Mouse (Mus musculus) kidney, embryonic 14.5 days (tissue): ENCODE results near the gene Rela. TPM values are rescaled to one million over a fixed set of nuclear protein-coding genes. Genes with fewer than 3 reads are reported as not detected.

ENCODE experiments used
- ATAC-seq: fragments of 200-750 bp; cut with Nextera tagmentation; 2 replicates; pipeline ENCODE4 v1.8.0; 2017; ENCODE audit warnings: moderate number of reproducible peaks, mild to moderate bottlenecking, moderate TSS enrichment, moderate library complexity; ENCODE audit not compliant: low FRiP score, low TSS enrichment
- H3K27ac ChIP-seq: fragments of 300-500 bp; sonication (generic); 2 replicates; pipeline ENCODE4 v1.5.1; 2014; ENCODE audit warnings: low read depth, mild to moderate bottlenecking, low read length, moderate library complexity, mixed read lengths
- H3K27me3 ChIP-seq: fragments of 300-500 bp; sonication (generic); 2 replicates; pipeline ENCODE4 v1.6.1; 2014; ENCODE audit warnings: mild to moderate bottlenecking, low read length; ENCODE audit not compliant: control insufficient read depth, insufficient read depth
- H3K36me3 ChIP-seq: fragments of 300-500 bp; sonication (generic); 2 replicates; pipeline ENCODE4 v1.6.1; 2014; ENCODE audit warnings: low read length, mixed read lengths; ENCODE audit not compliant: control insufficient read depth, insufficient read depth
- H3K4me1 ChIP-seq: fragments of 300-500 bp; sonication (generic); 2 replicates; pipeline ENCODE4 v1.6.1; 2014; ENCODE audit warnings: low read length, mixed read lengths; ENCODE audit not compliant: control insufficient read depth, insufficient read depth
- H3K4me2 ChIP-seq: fragments of 300-500 bp; sonication (generic); replicated peaks from 2 replicates; pipeline ENCODE4 v1.6.1; 2014; ENCODE audit warnings: low read depth, mild to moderate bottlenecking, low read length
- H3K4me3 ChIP-seq: fragments of 300-500 bp; sonication (generic); 2 replicates; pipeline ENCODE4 v1.5.1; 2014; ENCODE audit warnings: mild to moderate bottlenecking, low read length
- H3K9ac ChIP-seq: fragments of 300-500 bp; sonication (generic); 2 replicates; pipeline ENCODE4 v1.6.1; 2014; ENCODE audit warnings: low read depth, mild to moderate bottlenecking, low read length, moderate library complexity
- H3K9me3 ChIP-seq: fragments of 300-500 bp; sonication (generic); 2 replicates; pipeline ENCODE4 v1.6.1; 2016; ENCODE audit warnings: low read length; ENCODE audit not compliant: control insufficient read depth
- WGBS: fragments of 180-500 bp; shearing (Covaris S2); extraction: QIAGEN DNeasy Blood & Tissue Kit; methylation state at CpG from one replicate; pipeline ENCODE4 v1.1.7; 2014; 5-methylcytosine and 5-hydroxymethylcytosine counted together
- polyA plus RNA-seq: library from polyadenylated mRNA; unstranded; fragments of >200 nt; fragmentation: Nextera tagmentation; extraction: Ambion mirVana; gene quantifications from 2 replicates; pipeline ENCODE4 v1.2.1, GENCODE M21; 2014

The Rela gene
- polyA plus RNA-seq, 1 experiment from 2014 or later = 49.8 TPM

DNA sequence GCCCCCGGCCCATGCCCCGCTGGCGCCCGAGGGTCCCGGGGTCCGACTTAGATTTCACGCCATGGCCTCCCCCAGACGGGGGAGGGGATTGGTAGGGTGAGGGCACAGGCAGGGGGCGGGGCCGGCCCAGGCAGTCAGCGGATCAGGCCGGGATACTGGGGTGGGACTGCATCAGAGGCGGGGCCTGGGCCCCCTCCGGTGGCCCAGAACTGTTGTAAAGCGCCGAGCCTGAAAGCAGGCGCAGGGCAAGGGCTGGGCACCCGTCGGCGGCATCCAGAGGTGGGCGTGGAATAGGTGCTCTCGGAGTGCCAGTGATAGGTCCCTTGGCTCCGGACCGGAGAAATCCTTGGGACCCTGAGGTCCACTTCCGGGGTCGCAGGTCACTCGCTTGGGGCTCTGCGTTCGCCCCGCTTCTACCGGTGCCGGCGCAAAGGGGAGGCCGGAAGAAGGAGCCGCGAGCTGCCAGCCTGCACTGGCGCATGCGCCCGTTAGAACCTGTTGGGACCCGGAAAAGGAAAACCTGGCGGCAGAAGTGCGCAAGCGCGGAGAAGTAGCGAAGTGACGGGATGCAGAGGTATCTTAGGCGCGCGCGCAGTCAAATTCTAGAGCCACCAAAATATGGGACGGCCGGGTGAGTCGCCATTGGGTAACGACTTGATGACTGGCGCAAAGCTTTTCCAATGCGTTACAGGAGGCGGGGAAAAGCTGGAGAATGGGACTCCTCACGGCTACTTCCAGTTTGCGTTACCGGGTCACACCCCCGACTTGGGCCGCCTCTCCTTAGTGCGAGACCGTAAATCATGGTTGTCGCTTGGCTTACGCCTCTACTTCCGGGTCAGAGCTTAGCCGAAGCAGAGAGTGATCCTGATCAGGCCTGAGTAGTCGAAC is 51.2 kb downstream of the Rela start, which contains the start of the genes Map3k11 and Pcnx3:
Map3k11 (plus strand) TSS at position 543 of the 888 bp plus-strand sequence.
Pcnx3 (minus strand) TSS at position 709 of the 888 bp plus-strand sequence.
- H3K4me3 ChIP-seq = peak within 1 kb of the TSS; percentile 96
- H3K4me2 ChIP-seq = peak within 1 kb of the TSS; percentile 97
- peak within 1 kb of the TSS; percentile 87 for H3K9ac ChIP-seq
- under 1% methylated on average over 69 of the region's 69 CpGs for WGBS
- peaks cover 59% of the 10 kb centered on the region for H3K36me3 ChIP-seq
- no peaks in the 10 kb centered on the region for H3K9me3 ChIP-seq
- H3K27me3 ChIP-seq = no peaks in the 10 kb centered on the region
- H3K27ac ChIP-seq = peak within 1 kb of the TSS; percentile 78
- ATAC-seq = peak; percentile 94
- peaks cover 37% of the 10 kb centered on the region for H3K4me1 ChIP-seq

GRCm38 (mm10) chr19:5689088-5689428 is 51.8 kb downstream of the Rela start:
- H3K27me3 ChIP-seq = no peaks in the 10 kb centered on the region
- peaks cover 37% of the 10 kb centered on the region for H3K4me1 ChIP-seq
- H3K9ac ChIP-seq = peak overlapping the region; percentile 87
- no peak for ATAC-seq
- H3K9me3 ChIP-seq = no peaks in the 10 kb centered on the region
- peak overlapping the region; percentile 96 for H3K4me3 ChIP-seq
- H3K27ac ChIP-seq = peak overlapping the region; percentile 78
- H3K4me2 ChIP-seq = peak overlapping the region; percentile 95
- peaks cover 59% of the 10 kb centered on the region for H3K36me3 ChIP-seq
- 2% methylated on average over 7 of the region's 7 CpGs for WGBS

DNA sequence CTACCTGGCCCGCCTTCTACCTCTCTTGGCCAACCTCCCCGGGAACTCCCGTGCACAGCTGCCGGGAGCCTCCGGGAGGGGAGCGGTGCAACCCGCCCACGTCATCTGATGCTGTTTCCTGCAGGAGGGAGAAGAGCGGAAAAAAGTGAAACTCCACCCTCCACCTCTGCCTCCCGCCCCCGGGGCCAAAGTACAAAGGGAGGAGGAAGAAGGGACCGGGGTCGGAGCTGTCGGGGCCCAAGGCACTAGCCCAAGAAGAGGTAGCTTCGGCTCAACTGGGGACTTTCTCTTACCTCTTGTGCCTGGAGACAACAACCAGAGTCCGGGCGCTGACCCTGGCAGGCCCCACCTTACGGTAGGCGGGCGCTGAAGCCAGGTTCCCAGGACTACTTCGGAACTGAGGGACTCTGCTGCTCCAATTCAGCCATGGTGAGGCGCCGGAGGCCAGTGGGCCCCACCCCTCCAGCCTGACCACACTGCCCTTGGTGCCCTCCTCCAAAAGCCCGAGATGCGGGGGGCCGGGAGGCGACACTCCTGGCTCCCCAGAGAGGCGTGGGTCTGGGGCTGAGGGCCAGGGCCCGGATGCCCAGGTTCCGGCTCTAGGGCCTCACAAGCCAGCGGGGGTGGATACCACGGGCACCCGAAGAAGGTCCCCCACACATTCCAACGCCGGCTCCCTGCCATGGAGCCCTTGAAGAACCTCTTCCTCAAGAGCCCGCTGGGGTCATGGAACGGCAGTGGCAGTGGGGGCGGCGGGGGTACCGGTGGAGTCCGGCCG is 52.5 kb downstream of the Rela start:
- Histone ChIP-seq H3K4me3 (peak overlapping the region; percentile 96), H3K4me1 (peaks cover 37% of the 10 kb centered on the region), H3K36me3 (peaks cover 55% of the 10 kb centered on the region), H3K27me3 (no peaks in the 10 kb centered on the region), H3K4me2 (peak overlapping the region; percentile 95), H3K9ac (peak overlapping the region; percentile 87), H3K9me3 (no peaks in the 10 kb centered on the region), H3K27ac (peak overlapping the region; percentile 78)
- 6% methylated on average over 34 of the region's 42 CpGs for WGBS
- ATAC-seq = peak; percentile 57

- Histone ChIP-seq H3K9me3 (no peaks in the 10 kb centered on the region), H3K4me1 (peaks cover 40% of the 10 kb centered on the region), H3K36me3 (peaks cover 55% of the 10 kb centered on the region), H3K4me3 (peak overlapping the region; percentile 96), H3K27me3 (no peaks in the 10 kb centered on the region), H3K9ac (peak overlapping the region; percentile 87), H3K27ac (peak overlapping the region; percentile 78), H3K4me2 (peak overlapping the region; percentile 95)
- no peak for ATAC-seq
- 58% methylated on average over 15 of the region's 15 CpGs for WGBS
Measured at GRCm38 (mm10) chr19:5690343-5690735, 53.1 kb downstream of the Rela start.

DNA sequence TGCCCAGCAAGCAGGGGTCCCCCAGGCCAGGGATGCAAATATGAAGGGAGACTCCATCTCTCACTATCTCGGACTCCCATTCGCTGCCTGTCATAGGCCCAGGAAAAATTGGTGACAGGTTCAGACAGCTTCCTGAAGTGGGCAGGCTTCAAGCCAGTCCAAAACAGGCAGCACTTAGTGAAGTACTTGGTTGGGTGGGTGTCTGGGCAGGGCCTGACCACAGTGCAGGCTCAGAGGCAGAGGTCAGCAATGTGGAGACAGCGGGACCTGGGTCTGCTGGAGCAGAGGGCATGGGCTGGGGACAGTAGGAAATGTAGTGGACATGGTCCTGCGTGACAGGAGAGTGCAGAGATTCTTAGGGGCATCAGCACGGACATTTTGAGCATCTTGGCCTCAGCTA is 54.3 kb downstream of the Rela start:
- 76% methylated on average over 5 of the region's 5 CpGs for WGBS
- ATAC-seq = no peak
- H3K4me2 ChIP-seq = peak overlapping the region; percentile 95
- peak overlapping the region; percentile 96 for H3K4me3 ChIP-seq
- no peaks in the 10 kb centered on the region for H3K27me3 ChIP-seq
- H3K27ac ChIP-seq = peak overlapping the region; percentile 44; the same call in 1 of the 2 replicates
- peak overlapping the region; percentile 87; the same call in 1 of the 2 replicates for H3K9ac ChIP-seq
- H3K36me3 ChIP-seq = peaks cover 55% of the 10 kb centered on the region
- H3K9me3 ChIP-seq = no peaks in the 10 kb centered on the region
- H3K4me1 ChIP-seq = peaks cover 47% of the 10 kb centered on the region

DNA sequence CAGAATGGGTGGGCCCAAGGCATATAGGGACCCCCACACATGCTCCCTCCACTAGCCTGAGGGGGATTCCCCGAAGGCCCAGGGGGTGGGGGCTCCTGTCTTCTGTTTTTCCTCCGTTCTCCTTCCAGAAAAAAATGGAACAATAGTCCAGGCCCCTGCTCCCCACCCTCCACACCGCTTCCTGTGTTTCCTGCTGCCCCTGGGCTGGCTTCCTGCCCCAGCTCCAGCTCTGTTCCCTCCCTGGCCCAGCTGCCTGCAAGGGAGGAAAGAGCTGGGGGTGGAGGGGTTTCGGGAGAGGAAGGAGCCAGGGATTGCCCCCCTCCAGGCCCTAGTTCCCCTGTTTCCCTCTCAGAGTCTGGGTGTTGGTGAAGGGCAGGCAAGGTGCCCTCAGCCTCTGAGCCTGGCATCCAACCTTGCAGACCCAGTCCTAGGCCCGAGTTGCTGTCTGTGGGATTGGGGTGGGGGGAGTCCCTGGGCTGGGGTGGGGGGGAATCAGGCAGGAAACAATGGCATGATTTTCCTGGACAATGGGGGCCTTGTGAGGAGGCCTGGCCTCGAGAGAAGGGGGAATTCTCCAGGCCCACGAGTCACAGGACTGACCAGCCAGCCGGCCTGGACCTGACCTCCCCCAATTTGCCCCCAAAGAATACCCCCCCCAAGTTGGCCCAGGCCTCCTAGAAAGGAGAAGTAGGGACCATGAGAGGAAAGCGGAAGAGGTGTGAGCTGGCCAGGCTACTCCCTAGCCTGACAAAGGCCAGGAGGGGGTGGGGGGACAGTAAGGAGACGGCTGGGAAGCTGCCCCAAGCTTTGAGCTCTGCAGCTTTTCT is 55.0 kb downstream of the Rela start:
- no peaks in the 10 kb centered on the region for H3K9me3 ChIP-seq
- peak overlapping the region; percentile 95 for H3K4me2 ChIP-seq
- no peaks in the 10 kb centered on the region for H3K27me3 ChIP-seq
- peak overlapping the region; percentile 87 for H3K9ac ChIP-seq
- peak overlapping the region; percentile 96 for H3K4me3 ChIP-seq
- 60% methylated on average over 10 of the region's 10 CpGs for WGBS
- no peak for ATAC-seq
- H3K27ac ChIP-seq = peak overlapping the region; percentile 76
- peaks cover 43% of the 10 kb centered on the region for H3K4me1 ChIP-seq
- peaks cover 57% of the 10 kb centered on the region for H3K36me3 ChIP-seq

DNA sequence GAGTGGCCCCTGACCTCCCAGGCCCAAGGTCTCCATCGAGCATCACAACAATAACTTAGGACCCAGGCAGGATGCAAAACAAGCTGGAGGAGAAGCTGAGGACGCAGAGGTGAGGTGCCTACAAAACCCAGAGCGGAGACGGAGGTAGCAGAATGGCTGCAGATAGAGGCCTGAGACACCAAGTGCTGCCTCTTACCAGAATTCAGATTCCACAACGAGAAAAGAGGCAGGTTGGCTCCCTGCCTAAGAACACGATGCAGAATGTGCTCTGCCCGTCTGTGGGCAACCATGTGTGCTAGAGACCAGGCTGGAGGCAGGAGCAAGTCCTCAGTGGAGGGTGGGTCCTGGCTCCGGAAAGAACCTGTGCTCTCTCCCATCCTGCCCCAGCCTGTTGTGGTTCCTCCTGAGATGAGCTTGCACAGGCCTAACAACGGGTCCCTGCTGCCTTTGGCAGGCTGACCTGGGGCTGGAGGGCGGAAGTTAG is 55.7 kb downstream of the Rela start:
- ATAC-seq = no peak
- Histone ChIP-seq H3K9ac (peak overlapping the region; percentile 87), H3K36me3 (peaks cover 63% of the 10 kb centered on the region), H3K4me2 (peak overlapping the region; percentile 95), H3K4me1 (peaks cover 37% of the 10 kb centered on the region), H3K27me3 (no peaks in the 10 kb centered on the region), H3K27ac (peak overlapping the region; percentile 76), H3K9me3 (no peaks in the 10 kb centered on the region), H3K4me3 (peak overlapping the region; percentile 96)
- 73% methylated on average over 10 of the region's 10 CpGs for WGBS

GRCm38 (mm10) chr19:5693801-5694200 is 56.5 kb downstream of the Rela start:
- peaks cover 72% of the 10 kb centered on the region for H3K36me3 ChIP-seq
- peaks cover 36% of the 10 kb centered on the region for H3K4me1 ChIP-seq
- H3K4me2 ChIP-seq = 0 out of 2 replicates have a peak overlapping the region, but pooled peaks have one; percentile 1
- no peak overlapping the region for H3K27ac ChIP-seq
- no peak for ATAC-seq
- no peaks in the 10 kb centered on the region for H3K9me3 ChIP-seq
- H3K27me3 ChIP-seq = no peaks in the 10 kb centered on the region
- 86% methylated on average over 6 of the region's 6 CpGs for WGBS
- no peak overlapping the region for H3K9ac ChIP-seq
- H3K4me3 ChIP-seq = no peak overlapping the region
